Mouse (Mus musculus) T-cell, adult 66 days (primary cell): ENCODE measurements around the gene Nr2f6. TPM values are rescaled to one million over a fixed set of nuclear protein-coding genes. Genes with fewer than 3 reads are reported as not detected.

Experiments
- total RNA-seq, 2 experiments: library from RNA; stranded (reverse); gene quantifications; 3 replicates in 1 of 2; 4 replicates in 1 of 2; pipeline ENCODE4 v1.2.4; 2023

Gene Nr2f6
- total RNA-seq: 1 to 10 TPM; 7.7 to 9.2 TPM

DNA sequence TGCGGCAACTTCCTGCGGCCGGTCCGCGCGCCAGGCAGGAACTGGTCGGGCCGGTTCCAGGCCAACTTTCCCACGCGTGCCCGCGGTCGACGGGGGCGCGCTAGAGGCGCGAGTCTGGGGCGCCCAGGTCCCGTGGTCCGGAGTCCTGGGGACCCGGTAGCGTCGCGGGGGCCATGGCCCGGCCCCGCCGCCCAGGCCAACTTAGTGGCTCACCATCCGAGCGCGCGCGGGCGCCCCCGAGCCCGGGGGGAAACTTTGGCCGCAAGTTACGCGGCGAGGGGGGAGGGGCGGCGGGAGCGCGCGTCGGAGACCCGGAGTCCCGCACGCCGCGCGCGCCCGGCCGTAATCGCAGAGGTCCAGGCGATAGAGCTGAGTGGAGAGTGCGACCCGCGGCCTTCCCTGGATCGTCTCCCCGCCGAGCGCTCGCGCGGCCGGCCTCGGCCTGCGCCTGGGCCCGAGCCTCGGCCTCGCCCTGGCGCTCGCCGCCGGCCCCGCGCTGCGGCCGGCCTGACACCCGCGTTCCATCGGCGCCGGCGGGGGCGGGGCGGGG, at the start of gene Nr2f6:
TSS of gene Nr2f6 (minus strand) at position 540 of the 550 bp plus-strand sequence.

DNA sequence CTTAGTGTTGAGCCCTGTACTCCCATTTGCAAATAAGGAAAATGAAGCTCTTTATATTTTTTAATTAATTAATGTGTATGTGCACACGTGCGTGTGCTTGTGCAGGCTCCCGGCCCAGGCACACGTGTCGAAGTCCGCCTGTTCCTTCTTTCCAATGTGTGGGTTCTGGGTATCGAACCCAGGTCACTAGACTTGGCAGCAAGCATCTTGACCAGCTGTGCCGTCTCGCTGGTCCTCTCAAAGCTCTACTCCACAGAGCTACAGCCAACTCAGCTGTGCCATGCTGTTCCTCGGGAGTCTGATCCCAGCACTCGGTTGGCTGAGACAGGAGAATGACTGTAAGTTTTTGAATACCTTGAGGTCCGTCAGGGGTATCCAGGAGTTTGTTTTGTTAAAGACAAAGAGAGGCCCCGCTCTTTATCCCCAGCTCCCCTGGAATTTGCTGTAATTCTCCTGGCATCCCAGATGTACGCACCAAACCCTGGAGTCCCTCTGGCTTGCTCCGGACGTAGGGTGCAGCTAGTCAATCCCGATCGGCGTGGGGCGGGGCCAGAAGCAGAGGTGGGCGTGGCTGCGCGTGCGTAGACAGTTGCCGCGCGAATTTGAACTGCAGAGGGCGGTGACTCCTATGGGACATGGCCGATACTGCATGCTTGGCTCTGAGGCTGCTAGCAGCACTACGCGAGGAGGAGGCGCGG, 23.8 kb upstream of the Nr2f6 start, which contains the start of gene Ankle1:
TSS of gene Ankle1 (plus strand) at position 610 of the 698 bp plus-strand sequence.

DNA sequence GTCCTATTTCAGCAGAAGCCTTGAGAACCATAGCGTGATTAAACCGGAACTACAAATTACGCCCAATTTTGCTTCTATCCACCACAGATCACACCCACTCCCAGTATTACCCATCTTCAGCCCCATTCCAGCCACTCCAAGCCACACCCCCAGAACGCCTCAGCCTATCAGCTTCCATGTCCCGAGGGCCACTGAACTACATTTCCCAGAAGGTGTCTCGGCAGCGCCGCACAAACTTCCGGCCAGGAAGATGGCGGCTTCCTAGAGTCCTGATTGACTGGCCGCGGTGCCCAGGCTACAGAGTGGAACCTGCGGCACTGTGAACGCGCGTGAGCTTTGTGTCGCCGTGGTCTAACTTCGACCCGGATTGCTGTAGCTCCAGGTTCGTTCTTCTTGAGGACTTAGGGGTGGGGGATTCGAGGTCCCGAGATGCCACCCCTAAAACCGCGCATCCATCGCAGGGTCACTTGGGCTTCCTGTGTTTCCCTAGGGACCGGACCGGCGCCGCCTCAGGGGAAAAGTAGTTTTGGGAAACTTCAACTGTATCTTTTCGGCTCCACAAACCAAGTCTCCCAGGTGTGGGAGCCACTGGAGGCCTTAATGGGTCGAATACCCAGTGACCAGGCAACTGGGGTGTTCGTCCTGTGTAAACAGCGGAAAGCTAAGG, 15.0 kb upstream of the Nr2f6 start, which contains the start of gene Babam1:
TSS of gene Babam1 (plus strand) at position 223 of the 667 bp plus-strand sequence.

DNA sequence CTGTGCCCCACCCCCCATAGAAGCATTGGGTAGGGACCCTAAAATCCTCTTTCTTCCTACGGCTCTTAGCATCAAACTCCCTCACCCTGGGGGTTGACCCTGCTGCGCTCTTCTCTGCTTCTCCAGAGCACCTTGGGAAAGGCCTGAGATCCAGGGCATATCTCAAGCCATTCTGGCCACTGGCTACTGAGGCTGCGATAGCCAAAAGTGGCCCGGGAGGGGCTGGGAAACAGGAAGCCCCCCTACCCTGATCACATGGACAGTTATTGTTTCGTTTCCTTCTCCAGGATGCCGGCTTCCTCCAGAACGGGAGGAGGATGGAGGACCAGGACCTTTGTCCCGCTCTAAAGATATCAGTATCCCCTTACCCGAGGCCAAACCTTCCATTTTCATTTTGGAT, 13.9 kb upstream of the Nr2f6 start, which contains the start of gene Ushbp1:
TSS of gene Ushbp1 (minus strand) at position 174 of the 400 bp plus-strand sequence.

DNA sequence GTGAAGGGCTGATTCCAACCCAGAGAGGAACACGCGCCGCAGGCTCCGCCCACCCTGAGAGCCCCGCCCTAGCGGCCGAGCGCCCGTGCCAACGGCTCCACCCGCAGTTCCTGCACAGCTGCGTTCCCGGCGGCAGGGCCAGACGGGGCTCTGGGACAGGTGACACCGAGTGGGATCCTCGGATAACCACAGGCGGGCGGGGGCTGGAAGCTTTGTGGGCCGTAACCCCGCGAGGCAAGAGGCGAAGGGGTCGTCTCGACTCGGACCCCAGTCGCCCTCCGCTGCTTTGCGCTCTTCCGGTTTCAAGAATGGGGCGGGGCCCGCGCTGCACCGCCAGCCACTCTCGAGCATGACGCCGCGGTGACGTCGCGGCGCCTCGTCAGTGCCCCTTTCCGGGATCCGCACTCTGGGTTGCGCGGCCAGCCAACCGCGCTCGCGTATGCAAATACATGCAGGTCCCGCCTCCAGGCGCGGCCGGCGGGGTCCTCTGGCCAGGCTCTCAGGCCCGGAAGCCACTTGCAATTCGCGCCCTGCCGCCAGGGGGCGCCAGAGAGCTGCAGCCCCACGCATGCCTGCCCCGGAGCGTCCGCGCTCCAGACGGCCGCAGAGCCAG, 10.4 kb downstream of the Nr2f6 start, which contains the start of gene Ocel1:
TSS of gene Ocel1 (plus strand) at position 63 of the 613 bp plus-strand sequence.

DNA sequence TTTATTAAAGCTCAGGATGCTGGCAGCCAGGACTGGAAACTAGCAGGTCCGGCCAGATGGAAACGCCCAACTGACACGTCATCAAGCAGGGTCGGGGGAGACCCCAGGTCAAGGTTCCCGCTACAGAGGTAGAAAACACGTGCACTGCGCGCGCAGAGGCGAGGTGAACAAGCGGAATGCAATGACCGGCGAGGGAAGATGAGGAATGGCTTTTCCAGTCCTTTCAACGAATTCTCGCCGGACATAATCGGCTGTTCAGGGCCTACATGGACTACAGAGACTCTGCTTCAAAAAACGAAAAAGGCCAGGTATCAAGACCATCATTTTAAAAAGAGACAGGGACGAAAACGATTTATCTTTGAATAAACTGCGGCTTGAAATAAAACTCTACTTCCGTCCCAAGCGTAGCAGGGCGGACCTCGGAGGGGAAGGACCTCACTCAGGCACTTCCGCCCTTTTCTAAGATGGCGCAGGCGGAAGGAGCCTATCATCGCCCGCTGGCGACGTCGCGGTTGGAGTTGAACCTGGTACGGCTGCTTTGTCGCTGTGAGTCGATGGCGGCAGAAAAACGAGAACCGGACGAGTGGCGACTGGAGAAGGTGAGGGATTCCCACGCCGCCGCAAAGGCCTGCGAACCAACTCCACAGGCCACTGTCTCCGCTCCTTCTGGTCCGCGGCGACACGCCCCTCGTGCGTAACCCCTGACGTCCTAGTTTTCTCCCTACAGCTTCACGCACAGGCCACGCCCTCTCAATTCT, 14.8 kb downstream of the Nr2f6 start, which contains the start of gene Use1:
TSS of gene Use1 (plus strand) at position 78 of the 758 bp plus-strand sequence.

Other genes starting within 250 kb of the Nr2f6 start
- 100 to 1,000 TPM; 142 to 158 TPM for gene Myo9b, start 109.2 kb downstream of the Nr2f6 start, total RNA-seq
- 10 to 100 TPM; 26.0 to 31.3 TPM for gene Haus8, start 109.0 kb downstream of the Nr2f6 start, total RNA-seq
- 100 to 1,000 TPM; 267 to 299 TPM for gene Use1, start 15.1 kb downstream of the Nr2f6 start, total RNA-seq
- gene Ocel1, start 10.7 kb downstream of the Nr2f6 start, total RNA-seq: 10 to 100 TPM; 19.9 to 21.2 TPM
- gene Ushbp1, start 13.8 kb upstream of the Nr2f6 start, total RNA-seq: not detected
- gene Babam1, start 14.9 kb upstream of the Nr2f6 start, total RNA-seq: 100 to 1,000 TPM; 122 to 127 TPM
- gene Ankle1, start 24.1 kb upstream of the Nr2f6 start, total RNA-seq: 1 to 10 TPM; 1.5 to 1.8 TPM
- gene Abhd8, start 81.7 kb upstream of the Nr2f6 start, total RNA-seq: 10 to 100 TPM; 94.0 to 94.4 TPM
- 10 to 100 TPM; 40.3 to 40.8 TPM for gene Mrpl34, start 83.0 kb upstream of the Nr2f6 start, total RNA-seq
- 100 to 1,000 TPM; 109 to 112 TPM for gene Dda1, start 87.2 kb upstream of the Nr2f6 start, total RNA-seq
- gene Ano8, start 104.0 kb upstream of the Nr2f6 start, total RNA-seq: 10 to 100 TPM; 22.9 to 29.4 TPM
- gene Gtpbp3, start 106.1 kb upstream of the Nr2f6 start, total RNA-seq: 10 to 100 TPM; 18.6 to 23.0 TPM
- not detected for gene Plvap, start 129.8 kb upstream of the Nr2f6 start, total RNA-seq
- not detected for gene Ccdc194, start 143.8 kb upstream of the Nr2f6 start, total RNA-seq
- 10 to 100 TPM; 57.3 to 79.1 TPM for gene Bst2, start 155.5 kb upstream of the Nr2f6 start, total RNA-seq
- gene Mvb12a, start 161.0 kb upstream of the Nr2f6 start, total RNA-seq: 10 to 100 TPM; 29.8 to 42.6 TPM
- 1 to 10 TPM in 1 of 2 experiments, under 1 TPM in 1; 0.83 to 1.7 TPM for gene Tmem221, start 176.9 kb upstream of the Nr2f6 start, total RNA-seq
- not detected for gene Nxnl1, start 184.6 kb upstream of the Nr2f6 start, total RNA-seq
- 1 to 10 TPM; 4.8 to 5.7 TPM for gene Slc27a1, start 186.9 kb upstream of the Nr2f6 start, total RNA-seq
- gene Pgls, start 210.2 kb upstream of the Nr2f6 start, total RNA-seq: 10 to 100 TPM; 56.5 to 58.1 TPM
- gene Fam129c, start 215.7 kb upstream of the Nr2f6 start, total RNA-seq: 1 to 10 TPM; 2.4 to 7.0 TPM
- 10 to 100 TPM; 47.7 to 51.6 TPM for gene Colgalt1, start 229.0 kb upstream of the Nr2f6 start, total RNA-seq